Mouse (Mus musculus) limb, embryonic 12.5 days (tissue): Measurements from ENCODE around the gene Nck1. TPM values are rescaled to one million over a fixed set of nuclear protein-coding genes. Genes with fewer than 3 reads are reported as not detected.

ENCODE experiments used
- ATAC-seq: fragments of 200-750 bp; cut with Nextera tagmentation; 2 replicates; pipeline ENCODE4 v1.8.0; 2017; ENCODE audit warnings: low read depth, moderate TSS enrichment; ENCODE audit not compliant: insufficient number of reproducible peaks, insufficient read depth, low FRiP score, low TSS enrichment
- H3K27ac ChIP-seq: fragments of 300-500 bp; sonication (generic); 2 replicates; pipeline ENCODE4 v1.5.1; 2016; ENCODE audit warnings: mild to moderate bottlenecking, moderate library complexity
- H3K27me3 ChIP-seq: fragments of 300-500 bp; sonication (generic); 2 replicates; pipeline ENCODE4 v1.6.1; 2016; ENCODE audit warnings: mild to moderate bottlenecking, moderate library complexity
- H3K36me3 ChIP-seq: fragments of 300-500 bp; sonication (generic); 2 replicates; pipeline ENCODE4 v1.6.1; 2016; ENCODE audit warnings: mild to moderate bottlenecking, moderate library complexity
- H3K4me1 ChIP-seq: fragments of 300-500 bp; sonication (generic); replicated peaks from 2 replicates; pipeline ENCODE4 v1.6.1; 2016
- H3K4me2 ChIP-seq: fragments of 300-500 bp; sonication (generic); 2 replicates; pipeline ENCODE4 v1.6.1; 2016; ENCODE audit warnings: mild to moderate bottlenecking, moderate library complexity
- H3K4me3 ChIP-seq: fragments of 300-500 bp; sonication (generic); replicated peaks from 2 replicates; pipeline ENCODE4 v1.5.1; 2016; ENCODE audit warnings: mild to moderate bottlenecking
- H3K9ac ChIP-seq: fragments of 300-500 bp; sonication (generic); replicated peaks from 2 replicates; pipeline ENCODE4 v1.6.1; 2016; ENCODE audit warnings: mild to moderate bottlenecking, moderate library complexity
- H3K9me3 ChIP-seq: fragments of 300-500 bp; sonication (generic); 2 replicates; pipeline ENCODE4 v1.6.1; 2016; ENCODE audit warnings: mild to moderate bottlenecking, moderate library complexity
- WGBS: fragments of 180-500 bp; shearing (Covaris S2); methylation state at CpG from one replicate; pipeline ENCODE4 v1.1.7; 2016; 5-methylcytosine and 5-hydroxymethylcytosine counted together
- polyA plus RNA-seq: library from polyadenylated mRNA; unstranded; fragments of >200 nt; fragmentation: Nextera tagmentation; extraction: Ambion mirVana; gene quantifications from 2 replicates; pipeline ENCODE4 v1.2.1, GENCODE M21; 2016

Gene Nck1
- polyA plus RNA-seq, 1 experiment from 2014 or later, result 70.2 TPM

DNA sequence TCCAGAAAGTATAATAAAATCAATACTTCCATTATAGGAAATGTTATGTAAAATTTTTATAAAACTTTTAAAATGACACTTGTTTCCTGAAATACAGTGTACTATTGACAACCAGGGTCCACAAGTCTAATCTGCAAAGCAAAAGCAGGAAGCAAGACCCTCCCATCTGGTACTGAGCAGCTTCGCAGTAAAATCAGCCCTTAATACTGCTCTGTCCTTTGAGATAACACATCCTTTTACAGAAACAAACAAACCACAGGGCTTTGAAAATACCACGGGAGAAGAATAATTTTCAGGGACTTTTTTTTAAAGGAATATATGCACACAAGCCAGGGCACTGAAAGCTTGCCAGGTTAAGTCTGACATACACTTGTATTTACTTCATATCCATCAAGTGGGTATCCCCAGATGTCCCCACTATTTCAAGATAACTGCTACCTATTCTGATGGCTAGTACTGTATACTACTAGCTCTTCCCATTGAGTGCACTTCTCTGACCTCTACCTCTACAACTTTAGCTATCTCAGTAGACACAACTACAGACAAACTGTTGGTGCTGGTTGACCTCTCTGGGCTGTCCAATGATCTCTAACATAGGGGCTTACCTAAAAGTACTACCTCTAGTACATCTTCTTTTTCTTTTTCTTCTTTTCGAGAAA lies 13.0 kb downstream of the Nck1 start:
- no peak for ATAC-seq
- Histone ChIP-seq H3K9me3 (peaks cover 8% of the 10 kb centered on the region), H3K27me3 (no peaks in the 10 kb centered on the region), H3K4me1 (no peaks in the 10 kb centered on the region), H3K27ac (no peak overlapping the region), H3K36me3 (0 out of 2 replicates have a peak, but pooled peaks cover 10% of the 10 kb centered on the region), H3K4me3 (no peak overlapping the region), H3K9ac (no peak overlapping the region), H3K4me2 (no peak overlapping the region)
- 83% methylated on average over 3 of the region's 3 CpGs for WGBS

DNA sequence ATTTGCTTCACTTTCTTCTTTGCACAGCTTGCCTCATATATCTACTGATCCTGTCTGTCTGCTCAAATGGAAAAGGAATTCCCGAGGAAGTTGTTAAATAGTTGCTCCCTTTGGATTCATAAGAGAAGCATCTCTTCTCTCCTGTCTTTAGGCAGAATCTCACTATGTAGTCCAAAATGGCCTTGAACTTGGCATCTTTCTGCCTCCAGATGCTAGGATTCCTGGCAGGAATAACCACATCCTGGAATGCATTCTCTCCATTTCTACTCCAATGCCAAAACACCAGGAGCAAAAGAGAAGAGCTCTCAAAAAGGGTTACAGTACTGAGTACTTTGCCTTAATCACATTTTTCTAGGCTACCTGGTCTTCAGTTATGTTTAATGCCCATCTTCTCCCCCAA lies 14.6 kb downstream of the Nck1 start:
- no peak for ATAC-seq
- Histone ChIP-seq H3K36me3 (0 out of 2 replicates have a peak, but pooled peaks cover 10% of the 10 kb centered on the region), H3K4me3 (no peak overlapping the region), H3K4me2 (no peak overlapping the region), H3K27ac (no peak overlapping the region), H3K4me1 (no peaks in the 10 kb centered on the region), H3K27me3 (no peaks in the 10 kb centered on the region), H3K9ac (no peak overlapping the region), H3K9me3 (peaks cover 8% of the 10 kb centered on the region)
- 81% methylated on average over 1 of the region's 1 CpGs for WGBS

DNA sequence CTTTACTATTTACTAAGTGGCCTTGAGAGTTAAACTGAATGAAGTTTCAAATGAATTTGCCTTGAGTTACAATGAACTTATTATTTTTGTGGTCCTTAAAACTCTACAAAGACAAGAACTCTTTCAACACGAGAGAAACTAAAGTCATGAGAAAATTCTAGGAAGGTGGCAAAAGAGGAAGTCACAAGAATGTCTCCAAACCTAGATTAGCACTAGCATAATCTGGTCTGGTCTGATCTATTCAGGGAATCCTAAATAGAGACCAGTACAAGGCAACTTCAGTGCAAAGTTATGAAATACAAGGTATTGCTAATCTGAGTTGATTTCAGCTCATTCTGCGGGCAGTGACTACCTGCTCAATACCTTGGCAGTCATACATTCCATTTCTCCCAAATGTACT lies 20.7 kb downstream of the Nck1 start:
- Histone ChIP-seq H3K27me3 (no peaks in the 10 kb centered on the region), H3K27ac (no peak overlapping the region), H3K4me1 (no peaks in the 10 kb centered on the region), H3K9ac (no peak overlapping the region), H3K9me3 (peaks cover 8% of the 10 kb centered on the region), H3K4me2 (no peak overlapping the region), H3K4me3 (no peak overlapping the region), H3K36me3 (0 out of 2 replicates have a peak, but pooled peaks cover 10% of the 10 kb centered on the region)
- WGBS, result 90% methylated on average over 2 of the region's 2 CpGs
- no peak for ATAC-seq

DNA sequence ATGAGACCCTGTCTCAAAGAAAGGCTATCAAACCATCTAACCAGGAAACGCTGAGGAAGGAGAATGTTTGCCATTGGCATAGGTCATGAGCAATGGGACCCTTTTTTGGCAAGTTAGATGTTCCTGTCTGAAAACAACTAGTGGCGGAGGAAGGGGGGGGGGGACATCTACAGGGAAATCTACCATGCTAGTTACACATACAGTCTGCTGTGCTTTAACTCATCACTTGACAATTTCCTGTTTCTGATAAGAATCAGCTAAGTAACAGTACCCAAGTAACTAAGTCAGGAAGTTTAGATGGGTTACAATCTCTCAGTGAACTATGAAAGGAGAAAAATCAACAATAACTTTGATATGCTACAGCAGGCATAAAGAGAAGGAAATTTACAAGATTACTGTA lies 23.9 kb downstream of the Nck1 start:
- Histone ChIP-seq H3K9ac (no peak overlapping the region), H3K4me2 (no peak overlapping the region), H3K27ac (no peak overlapping the region), H3K4me3 (no peak overlapping the region), H3K9me3 (no peaks in the 10 kb centered on the region), H3K27me3 (no peaks in the 10 kb centered on the region), H3K36me3 (no peaks in the 10 kb centered on the region), H3K4me1 (no peaks in the 10 kb centered on the region)
- no peak for ATAC-seq
- 77% methylated on average over 2 of the region's 2 CpGs for whole genome bisulfite sequencing

DNA sequence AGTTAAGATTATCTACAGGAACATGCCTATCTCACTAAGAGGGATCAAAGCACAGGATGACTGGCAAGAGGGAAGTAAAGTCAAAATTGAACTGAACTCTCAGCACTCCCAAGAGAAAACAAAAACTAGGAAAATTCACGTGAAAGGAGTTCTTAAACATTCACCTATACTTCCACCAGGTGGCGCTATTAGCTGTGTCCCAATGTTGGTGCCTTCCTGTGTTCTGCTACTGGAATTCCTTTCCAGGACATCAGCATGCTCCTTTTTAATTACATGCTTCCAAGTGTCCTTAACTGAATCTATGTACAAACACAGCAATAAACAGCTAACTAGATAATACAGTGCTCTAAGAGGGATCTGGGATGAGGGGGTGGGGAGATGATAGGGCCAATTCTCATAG lies 25.3 kb downstream of the Nck1 start:
- Histone ChIP-seq H3K9me3 (no peaks in the 10 kb centered on the region), H3K4me2 (no peak overlapping the region), H3K27me3 (no peaks in the 10 kb centered on the region), H3K9ac (no peak overlapping the region), H3K4me3 (no peak overlapping the region), H3K27ac (no peak overlapping the region), H3K36me3 (no peaks in the 10 kb centered on the region), H3K4me1 (no peaks in the 10 kb centered on the region)
- ATAC-seq, result no peak
- WGBS, result 0% methylated on average over 2 of the region's 2 CpGs

DNA sequence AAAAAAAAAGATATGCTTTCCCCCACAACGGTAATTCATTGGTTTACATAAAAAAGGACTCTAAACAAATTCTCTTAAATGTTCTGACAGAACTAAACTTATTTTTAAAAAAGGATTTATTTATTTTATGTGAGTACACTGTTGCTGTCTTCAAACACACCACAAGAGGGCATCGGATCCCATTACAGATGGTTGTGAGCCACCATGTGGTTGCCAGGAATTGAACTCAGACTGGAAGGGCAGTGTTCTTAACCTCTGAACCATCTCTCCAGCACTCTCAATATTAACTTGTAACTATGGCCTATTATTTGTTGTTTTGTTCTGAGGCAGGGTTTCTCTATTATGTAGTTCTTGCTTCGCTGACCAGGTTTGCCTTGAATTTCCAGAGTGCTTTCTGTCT lies 25.9 kb downstream of the Nck1 start:
- Histone ChIP-seq H3K4me1 (no peaks in the 10 kb centered on the region), H3K4me3 (no peak overlapping the region), H3K9ac (no peak overlapping the region), H3K36me3 (no peaks in the 10 kb centered on the region), H3K9me3 (no peaks in the 10 kb centered on the region), H3K4me2 (no peak overlapping the region), H3K27me3 (no peaks in the 10 kb centered on the region), H3K27ac (no peak overlapping the region)
- no peak for ATAC-seq
- WGBS, result 98% methylated on average over 3 of the region's 3 CpGs

DNA sequence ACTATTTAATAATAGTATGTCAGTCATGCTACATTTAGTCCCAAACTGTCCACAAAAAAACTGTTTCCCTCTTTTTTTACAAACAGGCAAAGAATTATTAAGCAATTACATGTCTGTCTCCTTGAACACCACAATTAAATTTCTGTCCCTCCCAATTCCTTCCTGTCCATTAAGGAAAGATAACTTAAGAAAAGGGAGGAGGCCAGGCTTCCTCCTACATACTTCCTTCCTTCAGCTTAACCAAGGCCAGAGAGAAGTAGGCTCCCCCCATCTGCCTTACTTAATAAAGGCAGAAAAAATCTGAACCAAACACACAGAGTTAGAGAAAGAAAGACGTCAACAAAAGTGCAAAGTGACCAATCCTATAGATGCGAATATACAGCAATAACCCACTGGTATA lies 38.4 kb downstream of the Nck1 start:
- WGBS, result 91% methylated on average over 2 of the region's 2 CpGs
- Histone ChIP-seq H3K9ac (no peak overlapping the region), H3K36me3 (no peaks in the 10 kb centered on the region), H3K9me3 (no peaks in the 10 kb centered on the region), H3K4me2 (no peak overlapping the region), H3K4me3 (no peak overlapping the region), H3K27me3 (no peaks in the 10 kb centered on the region), H3K27ac (no peak overlapping the region), H3K4me1 (peaks cover 14% of the 10 kb centered on the region)
- no peak for ATAC-seq

DNA sequence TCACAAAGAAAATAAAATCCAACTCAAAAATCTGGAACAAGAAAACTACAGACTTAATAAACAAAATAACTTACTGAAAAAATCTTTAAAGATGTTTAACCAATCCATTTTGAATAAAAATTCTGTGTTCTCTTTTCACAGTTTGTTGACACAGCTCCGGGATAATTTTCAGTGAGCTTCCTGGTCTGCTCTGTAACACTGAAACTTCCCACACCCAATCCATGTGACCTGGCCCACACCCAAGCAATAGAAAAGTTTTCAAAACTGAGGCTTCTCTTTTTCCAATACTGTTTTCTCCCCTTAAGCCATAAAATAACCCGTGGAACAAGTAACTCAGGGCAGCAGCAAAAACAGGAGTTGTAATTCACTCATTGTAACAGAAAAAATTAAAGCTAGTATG lies 39.3 kb downstream of the Nck1 start:
- Histone ChIP-seq H3K36me3 (peaks cover 1% of the 10 kb centered on the region; the same call in 1 of the 2 replicates), H3K27me3 (no peaks in the 10 kb centered on the region), H3K4me3 (no peak overlapping the region), H3K4me1 (peaks cover 13% of the 10 kb centered on the region), H3K9me3 (no peaks in the 10 kb centered on the region), H3K4me2 (no peak overlapping the region), H3K27ac (no peak overlapping the region), H3K9ac (no peak overlapping the region)
- ATAC-seq, result no peak
- 60% methylated on average over 2 of the region's 2 CpGs for WGBS

DNA sequence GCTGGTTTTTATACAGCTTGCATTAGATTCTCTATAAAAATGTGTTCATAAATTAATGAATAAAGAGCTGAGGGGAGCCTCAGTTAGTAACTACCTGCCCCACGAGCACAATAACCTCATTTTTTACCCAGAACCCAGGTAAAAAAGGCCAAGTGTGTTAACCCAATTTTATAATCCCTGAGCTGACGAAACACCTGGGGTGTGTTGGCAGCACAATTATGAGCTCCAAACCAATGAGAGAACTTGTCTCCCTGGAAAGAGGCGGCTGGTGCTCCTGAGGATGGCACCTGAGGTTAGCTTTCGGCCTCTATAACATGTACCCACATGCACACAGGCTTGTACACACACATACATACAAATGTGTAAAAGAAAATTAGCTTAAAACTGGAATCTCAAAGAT lies 40.4 kb downstream of the Nck1 start:
- Histone ChIP-seq H3K4me2 (no peak overlapping the region), H3K9ac (no peak overlapping the region), H3K4me1 (0 out of 2 replicates have a peak, but pooled peaks cover 4% of the 10 kb centered on the region), H3K9me3 (no peaks in the 10 kb centered on the region), H3K27me3 (no peaks in the 10 kb centered on the region), H3K36me3 (peaks cover 5% of the 10 kb centered on the region; the same call in 1 of the 2 replicates), H3K27ac (no peak overlapping the region), H3K4me3 (no peak overlapping the region)
- no peak for ATAC-seq
- WGBS, result 82% methylated on average over 4 of the region's 4 CpGs

DNA sequence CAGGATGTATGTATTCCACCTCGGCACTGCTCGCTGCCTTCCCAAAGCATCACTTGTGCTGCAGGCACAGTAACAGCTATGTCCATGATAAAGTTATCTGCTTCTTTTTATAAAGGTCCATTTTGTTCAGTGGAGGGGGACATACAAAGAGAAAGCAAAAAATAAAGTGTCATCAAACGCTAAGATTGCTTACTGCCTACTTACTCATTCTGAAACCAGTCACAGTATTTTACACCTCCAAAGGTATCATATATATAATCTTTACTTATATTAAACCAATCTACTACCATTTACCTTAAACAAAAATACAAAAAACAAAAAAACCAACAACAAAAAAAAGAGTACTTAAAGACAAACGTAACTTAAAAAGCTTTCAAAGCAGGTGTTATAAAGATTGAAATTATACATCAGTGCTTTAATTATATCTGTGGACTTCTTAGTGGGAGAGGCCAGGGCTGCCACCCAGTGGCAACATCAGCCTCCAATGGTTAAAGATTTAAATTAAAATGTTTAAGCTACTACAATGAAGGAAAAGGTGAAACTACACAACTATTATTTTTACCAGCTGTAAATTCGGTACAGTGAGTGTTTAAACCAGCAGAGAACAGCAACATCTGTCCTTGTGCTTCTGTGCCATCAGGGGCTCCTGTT lies 52.2 kb downstream of the Nck1 start:
- H3K9ac ChIP-seq, result no peak overlapping the region

DNA sequence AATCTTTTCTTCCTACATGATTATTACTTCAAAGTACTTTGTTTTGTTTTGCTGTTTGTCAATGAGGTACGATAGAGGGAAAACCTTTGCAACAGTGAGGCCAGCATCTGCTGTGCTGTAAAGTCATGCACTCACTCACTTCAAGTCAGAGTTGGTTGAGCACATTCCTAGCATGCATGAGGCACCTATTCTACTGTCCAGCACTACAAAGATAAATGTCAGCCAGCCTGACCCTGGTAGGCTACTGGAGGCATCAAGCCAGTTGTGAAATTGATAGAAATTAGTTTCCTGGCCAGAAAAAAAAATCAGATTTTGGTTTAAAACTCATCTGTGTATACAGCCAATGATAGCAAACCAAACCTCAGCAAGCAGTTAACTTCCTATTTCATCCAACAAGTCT lies 54.5 kb downstream of the Nck1 start:
- Histone ChIP-seq H3K4me2 (no peak overlapping the region), H3K9ac (no peak overlapping the region), H3K9me3 (no peaks in the 10 kb centered on the region), H3K36me3 (0 out of 2 replicates have a peak, but pooled peaks cover 3% of the 10 kb centered on the region), H3K27me3 (no peaks in the 10 kb centered on the region), H3K4me3 (no peak overlapping the region), H3K27ac (no peak overlapping the region), H3K4me1 (no peaks in the 10 kb centered on the region)
- WGBS, result 81% methylated on average over 1 of the region's 1 CpGs
- ATAC-seq, result no peak

More for the DNA sequence above, 52.2 kb downstream of the Nck1 start:
- Histone ChIP-seq H3K4me1 (no peaks in the 10 kb centered on the region), H3K27me3 (no peaks in the 10 kb centered on the region), H3K27ac (no peak overlapping the region), H3K4me3 (no peak overlapping the region), H3K36me3 (peaks cover 12% of the 10 kb centered on the region), H3K4me2 (no peak overlapping the region), H3K9me3 (no peaks in the 10 kb centered on the region)
- no peak for ATAC-seq
- 85% methylated on average over 5 of the region's 5 CpGs for WGBS

DNA sequence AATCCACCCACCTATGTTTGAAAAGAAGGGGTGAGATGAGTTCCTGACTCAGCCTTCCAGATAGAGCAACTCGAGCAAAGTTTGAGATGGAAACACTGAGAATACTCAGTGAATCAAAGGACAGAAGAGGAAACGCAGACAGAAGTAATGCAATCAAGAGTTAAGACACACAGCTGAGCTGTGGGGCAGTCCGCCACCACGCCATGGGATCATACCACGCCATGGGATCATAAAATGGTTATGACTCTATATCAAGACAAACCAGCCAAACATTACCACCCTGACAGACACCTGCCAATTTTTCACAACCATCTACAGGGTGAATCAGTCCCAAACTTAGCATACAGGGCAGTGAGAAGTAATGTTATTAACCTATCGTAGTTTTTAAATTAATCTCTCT lies 57.0 kb downstream of the Nck1 start:
- Histone ChIP-seq H3K36me3 (0 out of 2 replicates have a peak, but pooled peaks cover 3% of the 10 kb centered on the region), H3K4me1 (no peaks in the 10 kb centered on the region), H3K9ac (no peak overlapping the region), H3K9me3 (no peaks in the 10 kb centered on the region), H3K4me3 (no peak overlapping the region), H3K4me2 (no peak overlapping the region), H3K27ac (no peak overlapping the region), H3K27me3 (no peaks in the 10 kb centered on the region)
- WGBS, result 93% methylated on average over 6 of the region's 6 CpGs
- ATAC-seq, result no peak
